Mouse (Mus musculus) thymus, postnatal 36 days (tissue): Measurements from ENCODE around the gene Arl8a.
"Not testable (repeated sequence)": the region's sequence is repeated elsewhere in the genome, so short reads cannot be mapped to it uniquely, and the experiment has no call there.

Experiments
- DNase-seq, 2 experiments: peaks; one replicate each; pipeline ENCODE4 v3.0.0; 2022; ENCODE audit warnings: mixed read lengths in 2 of 2

Gene Arl8a

GRCm38 (mm10) chr1:135170299-135170698 lies 23.7 kb downstream of the Arl8a start:
- no peak for DNase-seq

GRCm38 (mm10) chr1:135171202-135171601 lies 24.6 kb downstream of the Arl8a start:
- DNase-seq, result no peak

GRCm38 (mm10) chr1:135171984-135172383 lies 25.4 kb downstream of the Arl8a start:
- no peak for DNase-seq

- DNase-seq, result no peak
Observed at GRCm38 (mm10) chr1:135173311-135173710, 26.7 kb downstream of the Arl8a start.

- no peak for DNase-seq
Observed at GRCm38 (mm10) chr1:135175176-135175575, 28.6 kb downstream of the Arl8a start.

GRCm38 (mm10) chr1:135177724-135178123 lies 31.1 kb downstream of the Arl8a start:
- DNase-seq, result no peak

- DNase-seq, result no peak
Observed at GRCm38 (mm10) chr1:135178863-135179262, 32.2 kb downstream of the Arl8a start.

GRCm38 (mm10) chr1:135180830-135181229 lies 34.2 kb downstream of the Arl8a start:
- DNase-seq, result no peak

GRCm38 (mm10) chr1:135181275-135181674 lies 34.7 kb downstream of the Arl8a start:
- DNase-seq, result no peak

- DNase-seq, result no peak
Observed at GRCm38 (mm10) chr1:135181880-135182623, 35.4 kb downstream of the Arl8a start.

- no peak for DNase-seq
Observed at GRCm38 (mm10) chr1:135182975-135183374, 36.4 kb downstream of the Arl8a start.

- no peak for DNase-seq
Observed at GRCm38 (mm10) chr1:135183448-135183847, 36.8 kb downstream of the Arl8a start.

- DNase-seq, result no peak
Observed at GRCm38 (mm10) chr1:135183941-135184570, 37.4 kb downstream of the Arl8a start.

- no peak for DNase-seq
Observed at GRCm38 (mm10) chr1:135185936-135186335, 39.3 kb downstream of the Arl8a start.

- no peak for DNase-seq
Observed at GRCm38 (mm10) chr1:135186427-135186826, 39.8 kb downstream of the Arl8a start.

GRCm38 (mm10) chr1:135187016-135187415 lies 40.4 kb downstream of the Arl8a start:
- not testable (repeated sequence) for DNase-seq

- no peak for DNase-seq
Observed at GRCm38 (mm10) chr1:135188197-135188596, 41.6 kb downstream of the Arl8a start.

GRCm38 (mm10) chr1:135189186-135189585 lies 42.6 kb downstream of the Arl8a start:
- DNase-seq, result no peak

- not testable (repeated sequence) for DNase-seq
Observed at GRCm38 (mm10) chr1:135194335-135194734, 47.7 kb downstream of the Arl8a start.

- no peak for DNase-seq
Observed at GRCm38 (mm10) chr1:135195907-135196440, 49.4 kb downstream of the Arl8a start.

GRCm38 (mm10) chr1:135198412-135198811 lies 51.8 kb downstream of the Arl8a start:
- no peak for DNase-seq

- DNase-seq, result peak; percentile 4 to 8
Observed at GRCm38 (mm10) chr1:135199014-135199819, 52.6 kb downstream of the Arl8a start.

GRCm38 (mm10) chr1:135200400-135200799 lies 53.8 kb downstream of the Arl8a start:
- DNase-seq, result no peak
